Mouse (Mus musculus) small intestine, adult 2 months (tissue): ENCODE results near the gene Zfhx3.

Source experiments
- CTCF ChIP-seq: fragments of 200-500 bp; IDR thresholded peaks from 2 replicates; pipeline ENCODE4 v1.5.1; 2012; ENCODE audit warnings: low read depth, mild to moderate bottlenecking, control low read depth, inconsistent platforms, low read length, moderate library complexity, mixed read lengths; ENCODE audit not compliant: insufficient replicate concordance, insufficient read length; ENCODE audit errors: extremely low read depth
- POLR2A ChIP-seq: fragments of 200-500 bp; IDR thresholded peaks from 2 replicates; pipeline ENCODE4 v1.6.1; 2012; ENCODE audit warnings: low read depth, mild to moderate bottlenecking, control low read depth, inconsistent platforms, low read length, moderate library complexity

DNA sequence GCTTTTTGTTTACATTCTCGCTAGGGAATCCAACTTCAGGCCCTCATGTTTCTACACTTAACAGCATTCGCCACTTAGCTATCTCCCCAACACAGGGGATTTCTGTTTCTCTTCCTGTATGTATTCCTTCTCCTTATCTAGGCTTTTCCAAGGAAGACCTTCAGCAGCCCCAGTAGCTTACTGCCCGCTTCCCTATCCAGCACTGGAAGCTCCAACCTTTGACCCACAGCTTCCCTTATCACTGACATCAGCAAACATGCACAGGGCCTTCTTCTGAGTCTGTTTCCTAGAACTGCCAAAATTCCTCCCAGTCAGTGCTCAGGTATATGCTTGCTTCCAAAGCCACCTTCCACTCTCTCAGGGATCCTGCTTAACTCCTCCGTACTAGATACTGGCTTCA lies 29.8 kb downstream of the Zfhx3 start:
- TF ChIP-seq CTCF = no peak
- TF ChIP-seq POLR2A = no peak
